Mouse (Mus musculus) hindbrain, embryonic 15.5 days (tissue): ENCODE measurements around the gene Hmbs. TPM values are rescaled to one million over a fixed set of nuclear protein-coding genes. Genes with fewer than 3 reads are reported as not detected.
"Not testable (repeated sequence)": the region's sequence is repeated elsewhere in the genome, so short reads cannot be mapped to it uniquely, and the experiment has no call there.

Experiments
- ATAC-seq: fragments of 200-750 bp; cut with Nextera tagmentation; 2 replicates; pipeline ENCODE4 v1.8.0; 2017; ENCODE audit warnings: low read depth, moderate number of reproducible peaks, moderate TSS enrichment; ENCODE audit not compliant: low FRiP score
- H3K27ac ChIP-seq: fragments of 300-500 bp; sonication (generic); replicated peaks from 2 replicates; pipeline ENCODE4 v1.5.1; 2015; ENCODE audit warnings: mild to moderate bottlenecking, inconsistent platforms
- H3K27me3 ChIP-seq: fragments of 300-500 bp; sonication (generic); 2 replicates; pipeline ENCODE4 v1.6.1; 2015; ENCODE audit warnings: control low read depth, inconsistent platforms
- H3K36me3 ChIP-seq: fragments of 300-500 bp; sonication (generic); 2 replicates; pipeline ENCODE4 v1.6.1; 2015; ENCODE audit warnings: control low read depth, inconsistent platforms
- H3K4me1 ChIP-seq: fragments of 300-500 bp; sonication (generic); replicated peaks from 2 replicates; pipeline ENCODE4 v1.6.1; 2015; ENCODE audit warnings: control low read depth, inconsistent platforms
- H3K4me2 ChIP-seq: fragments of 300-500 bp; sonication (generic); 2 replicates; pipeline ENCODE4 v1.6.1; 2015; ENCODE audit warnings: moderate library complexity, mild to moderate bottlenecking, inconsistent platforms
- H3K4me3 ChIP-seq: fragments of 300-500 bp; sonication (generic); 2 replicates; pipeline ENCODE4 v1.5.1; 2015; ENCODE audit warnings: mild to moderate bottlenecking, inconsistent platforms
- H3K9ac ChIP-seq: fragments of 300-500 bp; sonication (generic); 2 replicates; pipeline ENCODE4 v1.6.1; 2015; ENCODE audit warnings: inconsistent platforms
- H3K9me3 ChIP-seq: fragments of 300-500 bp; sonication (generic); 2 replicates; pipeline ENCODE4 v1.6.1; 2016; ENCODE audit warnings: control low read depth, inconsistent platforms
- WGBS: fragments of 180-500 bp; shearing (Covaris S2); methylation state at CpG from one replicate; pipeline ENCODE4 v1.1.7; 2015; 5-methylcytosine and 5-hydroxymethylcytosine counted together
- microRNA-seq: library from miRNA; unstranded; fragments of <30 nt; microRNA quantifications from one replicate; pipeline ENCODE4, GENCODE M21; 2016
- polyA plus RNA-seq: library from polyadenylated mRNA; unstranded; fragments of >200 nt; fragmentation: Nextera tagmentation; extraction: Ambion mirVana; gene quantifications from 2 replicates; pipeline ENCODE4 v1.2.1, GENCODE M21; 2015

The Hmbs gene
- polyA plus RNA-seq, 1 experiment from 2014 or later: 64.8 TPM

DNA sequence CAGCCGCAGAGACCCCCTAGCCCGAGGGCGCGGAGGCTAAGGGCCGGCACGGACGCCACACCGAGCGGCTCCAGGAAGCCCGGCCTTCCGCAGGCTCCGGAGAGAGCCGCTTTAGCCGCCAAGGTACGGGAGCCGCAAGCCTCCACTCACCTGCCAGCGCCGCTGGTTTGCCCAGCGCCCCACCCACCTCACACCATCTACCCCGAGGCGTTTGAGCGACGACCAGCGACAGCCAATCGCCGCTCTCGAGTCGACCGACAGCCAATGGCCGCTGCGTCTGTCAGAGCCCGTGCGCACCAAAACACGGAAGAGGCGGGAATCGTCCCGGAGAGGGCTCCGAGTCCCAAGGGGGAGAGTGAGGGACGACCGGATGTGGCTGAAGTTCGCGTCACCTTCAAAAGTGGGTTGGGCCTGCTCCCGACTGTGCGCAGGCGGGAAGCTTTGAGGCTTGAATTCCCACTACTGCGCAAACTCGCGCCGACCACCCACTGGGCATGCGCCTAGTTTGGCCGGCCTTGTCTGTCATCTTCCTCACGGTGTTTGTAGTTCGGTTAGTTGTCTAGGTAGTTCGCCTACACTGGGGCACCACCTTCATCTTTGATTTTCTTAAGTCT is 38.5 kb downstream of the Hmbs start, which contains the start of gene Hinfp:
Gene Hinfp (minus strand): TSS at position 206 of the 614 bp plus-strand sequence.
- peak within 1 kb of the TSS; percentile 90 for H3K9ac ChIP-seq
- under 1% methylated on average over 54 of the region's 54 CpGs for WGBS
- peaks cover 15% of the 10 kb centered on the region for H3K36me3 ChIP-seq
- no peaks in the 10 kb centered on the region for H3K9me3 ChIP-seq
- ATAC-seq: peak; percentile 98
- H3K4me1 ChIP-seq: peaks cover 14% of the 10 kb centered on the region
- H3K27ac ChIP-seq: peak within 1 kb of the TSS; percentile 83
- H3K27me3 ChIP-seq: no peaks in the 10 kb centered on the region
- H3K4me3 ChIP-seq: peak within 1 kb of the TSS; percentile 71
- H3K4me2 ChIP-seq: peak within 1 kb of the TSS; percentile 67

- Histone ChIP-seq H3K36me3 (peaks cover 62% of the 10 kb centered on the region), H3K4me1 (peaks cover 14% of the 10 kb centered on the region)
- not testable (repeated sequence) for H3K27me3 ChIP-seq, H3K9ac ChIP-seq, H3K27ac ChIP-seq, H3K9me3 ChIP-seq, ATAC-seq, H3K4me3 ChIP-seq, H3K4me2 ChIP-seq
- WGBS: 97% methylated on average over 3 of the region's 3 CpGs
Measured at GRCm38 (mm10) chr9:44300001-44300400, 44.0 kb downstream of the Hmbs start.

GRCm38 (mm10) chr9:44292490-44292889 is 51.5 kb downstream of the Hmbs start:
- Histone ChIP-seq H3K4me3 (no peak overlapping the region), H3K9ac (no peak overlapping the region), H3K4me1 (peaks cover 13% of the 10 kb centered on the region), H3K27ac (no peak overlapping the region), H3K27me3 (no peaks in the 10 kb centered on the region), H3K36me3 (peaks cover 50% of the 10 kb centered on the region), H3K9me3 (no peaks in the 10 kb centered on the region), H3K4me2 (no peak overlapping the region)
- WGBS: 76% methylated on average over 3 of the region's 3 CpGs
- ATAC-seq: no peak

DNA sequence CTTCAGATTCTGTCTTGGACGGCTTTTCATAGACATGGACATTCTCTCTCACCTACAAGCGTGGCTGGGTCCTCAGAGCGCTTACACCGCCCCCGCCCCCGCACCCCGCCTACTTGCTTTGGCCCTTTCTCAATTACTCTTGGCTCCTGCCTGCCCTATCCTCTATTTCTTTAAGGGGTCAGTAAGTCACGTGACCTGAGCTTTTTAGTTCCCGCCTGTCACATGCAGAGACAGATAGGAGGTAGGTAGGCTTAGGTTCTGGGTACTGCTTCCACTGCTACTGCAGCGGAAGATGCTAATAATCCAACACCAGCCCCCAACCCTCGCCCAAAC is 55.1 kb downstream of the Hmbs start:
- peak overlapping the region; percentile 79 for H3K4me2 ChIP-seq
- peak overlapping the region; percentile 84 for H3K9ac ChIP-seq
- peaks cover 22% of the 10 kb centered on the region for H3K36me3 ChIP-seq
- peak overlapping the region; percentile 75 for H3K27ac ChIP-seq
- WGBS: 7% methylated on average over 11 of the region's 11 CpGs
- H3K4me1 ChIP-seq: peaks cover 29% of the 10 kb centered on the region
- ATAC-seq: peak; percentile 2; the same call in 1 of the 2 replicates
- peak overlapping the region; percentile 66 for H3K4me3 ChIP-seq
- no peaks in the 10 kb centered on the region for H3K27me3 ChIP-seq
- no peaks in the 10 kb centered on the region for H3K9me3 ChIP-seq

DNA sequence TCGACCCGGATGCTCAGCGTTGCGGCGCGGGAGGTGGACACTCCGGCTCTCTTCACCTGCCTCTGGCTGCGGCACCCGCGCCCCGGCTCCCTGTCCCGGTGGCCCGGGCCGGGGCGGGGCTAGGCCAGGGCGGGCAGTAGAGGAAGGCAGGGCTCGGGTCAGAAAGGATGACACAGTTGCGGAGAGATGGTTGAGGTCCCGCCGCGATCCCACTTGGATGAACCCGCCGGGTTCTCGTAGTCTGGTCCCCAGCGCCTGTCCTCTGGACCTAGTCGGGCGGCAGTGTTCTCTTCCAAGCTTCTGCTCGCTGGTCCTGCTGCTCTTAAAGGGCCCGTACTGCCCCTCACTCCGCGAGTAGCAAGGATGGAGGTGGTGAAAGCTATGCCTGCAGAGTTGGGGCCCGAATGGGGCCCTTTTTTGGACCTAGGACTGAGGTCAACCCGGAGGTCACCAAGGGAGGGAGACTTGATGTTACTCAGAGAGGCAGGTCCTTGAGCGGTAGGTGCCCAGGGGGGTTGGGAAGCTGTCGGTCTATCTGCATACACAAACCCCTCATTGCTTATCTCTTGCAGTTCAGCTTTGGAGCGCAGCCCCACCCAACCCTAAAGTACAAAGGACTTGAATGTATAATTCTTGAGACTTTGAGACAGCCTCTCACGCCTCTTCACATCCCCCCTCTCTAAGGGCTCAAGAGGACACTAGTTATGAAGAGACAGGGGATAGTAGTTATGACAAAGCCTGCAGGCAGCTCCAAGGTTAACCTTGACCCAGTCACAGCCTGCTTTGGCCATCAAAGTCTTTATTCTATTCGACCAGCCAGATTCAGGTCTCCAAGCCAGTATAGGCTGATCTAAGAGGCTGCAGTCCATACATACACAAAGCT is 55.7 kb downstream of the Hmbs start, which contains the start of gene Abcg4:
Gene Abcg4 (minus strand): TSS at position 540 of the 883 bp plus-strand sequence.
- peaks cover 29% of the 10 kb centered on the region for H3K4me1 ChIP-seq
- under 1% methylated on average over 38 of the region's 38 CpGs for WGBS
- H3K27ac ChIP-seq: peak within 1 kb of the TSS; percentile 75
- H3K9ac ChIP-seq: peak within 1 kb of the TSS; percentile 84
- peak within 1 kb of the TSS; percentile 79 for H3K4me2 ChIP-seq
- ATAC-seq: peak; percentile 76
- peaks cover 15% of the 10 kb centered on the region for H3K36me3 ChIP-seq
- H3K27me3 ChIP-seq: no peaks in the 10 kb centered on the region
- no peaks in the 10 kb centered on the region for H3K9me3 ChIP-seq
- peak within 1 kb of the TSS; percentile 66 for H3K4me3 ChIP-seq

- ATAC-seq: peak; percentile 49
- Histone ChIP-seq H3K27me3 (no peaks in the 10 kb centered on the region), H3K9me3 (no peaks in the 10 kb centered on the region), H3K27ac (peak overlapping the region; percentile 75), H3K36me3 (peaks cover 10% of the 10 kb centered on the region; the same call in 1 of the 2 replicates), H3K4me3 (peak overlapping the region; percentile 66), H3K4me2 (peak overlapping the region; percentile 79), H3K9ac (peak overlapping the region; percentile 84), H3K4me1 (peaks cover 29% of the 10 kb centered on the region)
- 0% methylated on average over 47 of the region's 47 CpGs for WGBS
Measured at GRCm38 (mm10) chr9:44287401-44288075, 56.5 kb downstream of the Hmbs start.

GRCm38 (mm10) chr9:44287003-44287400 is 57.0 kb downstream of the Hmbs start:
- Histone ChIP-seq H3K4me3 (peak overlapping the region; percentile 66), H3K9ac (peak overlapping the region; percentile 84), H3K36me3 (peaks cover 10% of the 10 kb centered on the region; the same call in 1 of the 2 replicates), H3K27ac (peak overlapping the region; percentile 75), H3K4me2 (peak overlapping the region; percentile 79), H3K27me3 (no peaks in the 10 kb centered on the region), H3K4me1 (peaks cover 29% of the 10 kb centered on the region), H3K9me3 (no peaks in the 10 kb centered on the region)
- WGBS: 4% methylated on average over 11 of the region's 11 CpGs
- peak; percentile 39; the same call in 1 of the 2 replicates for ATAC-seq

Small RNAs within 50 kb of the gene (microRNA-seq; reads per million reads assigned to microRNA genes)
- gene Gm44335: not detected

Other genes starting within 250 kb of the Hmbs start
- 0.13 and 0.35 TPM in 2 replicates for gene Mfrp, start 242.5 kb downstream of the Hmbs start, polyA plus RNA-seq
- gene C1qtnf5, start 237.0 kb downstream of the Hmbs start, polyA plus RNA-seq: 6.6 and 8.7 TPM in 2 replicates
- gene Gm49380, start 230.7 kb downstream of the Hmbs start, polyA plus RNA-seq: 0.13 TPM in 1 of 2 replicates, not detected in the other
- 33.9 and 37.4 TPM in 2 replicates for gene Rnf26, start 230.7 kb downstream of the Hmbs start, polyA plus RNA-seq
- 11.3 and 13.7 TPM in 2 replicates for gene Mcam, start 209.8 kb downstream of the Hmbs start, polyA plus RNA-seq
- 20.3 and 22.5 TPM in 2 replicates for gene Cbl, start 110.2 kb downstream of the Hmbs start, polyA plus RNA-seq
- gene Ccdc153, start 103.6 kb downstream of the Hmbs start, polyA plus RNA-seq: not detected in 2 replicates
- 0.39 and 0.87 TPM in 2 replicates for gene Pdzd3, start 92.8 kb downstream of the Hmbs start, polyA plus RNA-seq
- 4.1 and 5.9 TPM in 2 replicates for gene Nlrx1, start 75.6 kb downstream of the Hmbs start, polyA plus RNA-seq
- gene Abcg4, start 55.6 kb downstream of the Hmbs start, polyA plus RNA-seq: 28.7 and 32.1 TPM in 2 replicates
- gene Hinfp, start 38.6 kb downstream of the Hmbs start, polyA plus RNA-seq: 25.7 and 28.8 TPM in 2 replicates
- gene C2cd2l, start 23.9 kb downstream of the Hmbs start, polyA plus RNA-seq: 28.7 and 29.3 TPM in 2 replicates
- 37.5 and 38.7 TPM in 2 replicates for gene Dpagt1, start 18.2 kb downstream of the Hmbs start, polyA plus RNA-seq
- 133 and 149 TPM in 2 replicates for gene H2afx, start 9.5 kb downstream of the Hmbs start, polyA plus RNA-seq
- 40.3 and 45.0 TPM in 2 replicates for gene Vps11, start 17.4 kb upstream of the Hmbs start, polyA plus RNA-seq
- gene Hyou1, start 35.3 kb upstream of the Hmbs start, polyA plus RNA-seq: 27.4 and 27.6 TPM in 2 replicates
- 50.2 and 56.3 TPM in 2 replicates for gene Slc37a4, start 52.6 kb upstream of the Hmbs start, polyA plus RNA-seq
- gene Rps25, start 62.9 kb upstream of the Hmbs start, polyA plus RNA-seq: 1,001 and 1,147 TPM in 2 replicates
- gene Trappc4, start 63.4 kb upstream of the Hmbs start, polyA plus RNA-seq: 287 and 295 TPM in 2 replicates
- gene Ccdc84, start 74.3 kb upstream of the Hmbs start, polyA plus RNA-seq: 32.0 and 34.9 TPM in 2 replicates
- not detected in 2 replicates for gene Foxr1, start 96.9 kb upstream of the Hmbs start, polyA plus RNA-seq
- not detected in 2 replicates for gene Upk2, start 110.7 kb upstream of the Hmbs start, polyA plus RNA-seq
- gene Bcl9l, start 138.6 kb upstream of the Hmbs start, polyA plus RNA-seq: 10.7 and 11.9 TPM in 2 replicates
- 0.09 TPM in 1 of 2 replicates, not detected in the other for gene Cxcr5, start 217.6 kb upstream of the Hmbs start, polyA plus RNA-seq